ENCODE assay signal across 7 mouse cellular contexts in genomic region chr7:4739544-4740275, GRCm38 (mm10). TPM values are rescaled to one million over a fixed set of nuclear protein-coding genes. Genes with fewer than 3 reads are reported as not detected.
DNase-seq lines count a peak whose midpoint lies in the region; ATAC-seq and TF ChIP-seq lines count a peak whose summit lies in the region.

Gene Kmt5c (plus strand): TSS chr7:4740115.

- peak; percentile 96 for DNase-seq in adrenal gland, postnatal 10 days
- peak; percentile 96 for DNase-seq in embryonic facial prominence, embryonic 10.5 days (ENCODE audit: low spot score)
- peak; percentile 100 for DNase-seq in gonadal fat pad, adult 2 months (ENCODE audit: low read depth)
- peak; percentile 98 for DNase-seq in left cerebral cortex, postnatal 4 days

- peak within 1 kb of the TSS; percentile 94 for H3K27ac ChIP-seq in embryonic facial prominence, embryonic 10.5 days (replicated peaks)
- H3K27ac ChIP-seq in intestine, postnatal 0 days (ENCODE audit: low read depth, low read length), result peak within 1 kb of the TSS; percentile 72
- peak within 1 kb of the TSS; percentile 93 for H3K27ac ChIP-seq in midbrain, embryonic 12.5 days (replicated peaks)
- peak within 1 kb of the TSS; percentile 94 for H3K27ac ChIP-seq in small intestine, adult 2 months (ENCODE audit: insufficient read depth, low read depth, low read length)

- WGBS in embryonic facial prominence, embryonic 10.5 days, result under 1% methylated on average over 44 of the region's 44 CpGs
- WGBS in intestine, postnatal 0 days, result under 1% methylated on average over 38 of the region's 44 CpGs
- WGBS in midbrain, embryonic 12.5 days, result under 1% methylated on average over 35 of the region's 44 CpGs
- under 1% methylated on average over 38 of the region's 44 CpGs for WGBS in small intestine, adult 2 months

- H3K9ac ChIP-seq in intestine, postnatal 0 days (ENCODE audit: low read depth, low read length), result peak within 1 kb of the TSS; percentile 64
- peak within 1 kb of the TSS; percentile 89 for H3K9ac ChIP-seq in midbrain, embryonic 12.5 days (replicated peaks)

- no peaks in the 10 kb centered on the region for H3K27me3 ChIP-seq in embryonic facial prominence, embryonic 10.5 days (replicated peaks; ENCODE audit: low read depth, poor library complexity, severe bottlenecking)
- H3K27me3 ChIP-seq in intestine, postnatal 0 days (replicated peaks; ENCODE audit: control insufficient read depth, insufficient read depth, low read length), result no peaks in the 10 kb centered on the region
- H3K27me3 ChIP-seq in midbrain, embryonic 12.5 days, result peaks cover 3% of the 10 kb centered on the region; the same call in 1 of the 2 replicates
- H3K27me3 ChIP-seq in small intestine, adult 2 months (ENCODE audit: control insufficient read depth, insufficient read depth, low read length), result no peaks in the 10 kb centered on the region

- peaks cover 40% of the 10 kb centered on the region for H3K4me1 ChIP-seq in embryonic facial prominence, embryonic 10.5 days
- H3K4me1 ChIP-seq in intestine, postnatal 0 days (replicated peaks; ENCODE audit: control insufficient read depth, insufficient read depth, low read length), result 0 out of 2 replicates have a peak, but pooled peaks cover 7% of the 10 kb centered on the region
- H3K4me1 ChIP-seq in midbrain, embryonic 12.5 days, result peaks cover 39% of the 10 kb centered on the region
- peaks cover 8% of the 10 kb centered on the region for H3K4me1 ChIP-seq in small intestine, adult 2 months (ENCODE audit: control insufficient read depth, insufficient read depth, insufficient read length, low read length)

- TF ChIP-seq POLR2A in small intestine, adult 2 months (IDR thresholded peaks at IDR 0.05; ENCODE audit: low read depth, low read length), result peak; percentile 97

- peak within 1 kb of the TSS; percentile 88 for H3K4me3 ChIP-seq in embryonic facial prominence, embryonic 10.5 days
- H3K4me3 ChIP-seq in intestine, postnatal 0 days (ENCODE audit: low read depth, low read length), result peak within 1 kb of the TSS; percentile 51
- H3K4me3 ChIP-seq in midbrain, embryonic 12.5 days, result peak within 1 kb of the TSS; percentile 77
- H3K4me3 ChIP-seq in small intestine, adult 2 months (ENCODE audit: low read depth, low read length), result peak within 1 kb of the TSS; percentile 94

- H3K4me2 ChIP-seq in intestine, postnatal 0 days (replicated peaks; ENCODE audit: low read depth), result peak within 1 kb of the TSS; percentile 65
- peak within 1 kb of the TSS; percentile 93 for H3K4me2 ChIP-seq in midbrain, embryonic 12.5 days (replicated peaks)

- TF ChIP-seq CTCF in intestine, postnatal 0 days (IDR thresholded peaks at IDR 0.05; ENCODE audit: low read depth), result peak; percentile 60
- TF ChIP-seq CTCF in small intestine, adult 2 months (IDR thresholded peaks at IDR 0.05; ENCODE audit: extremely low read depth, insufficient read length, insufficient replicate concordance, low read depth, low read length), result 0 out of 2 replicates have a peak, but pooled peaks have one; percentile 4

- intact Hi-C loops in left cerebral cortex, postnatal 4 days (cut with DNase I), result no loop called here

- peak; percentile 97 for ATAC-seq in intestine, postnatal 0 days
- peak; percentile 97 for ATAC-seq in midbrain, embryonic 12.5 days (ENCODE audit: low FRiP score, low read depth)

- peaks cover 30% of the 10 kb centered on the region for H3K36me3 ChIP-seq in embryonic facial prominence, embryonic 10.5 days (replicated peaks)
- peaks cover 18% of the 10 kb centered on the region; the same call in 1 of the 2 replicates for H3K36me3 ChIP-seq in intestine, postnatal 0 days (ENCODE audit: control insufficient read depth, insufficient read depth)
- H3K36me3 ChIP-seq in midbrain, embryonic 12.5 days, result peaks cover 17% of the 10 kb centered on the region
- H3K36me3 ChIP-seq in small intestine, adult 2 months (ENCODE audit: control insufficient read depth, insufficient read depth, low read length), result peaks cover 18% of the 10 kb centered on the region

- H3K9me3 ChIP-seq in embryonic facial prominence, embryonic 10.5 days, result no peaks in the 10 kb centered on the region
- H3K9me3 ChIP-seq in intestine, postnatal 0 days (ENCODE audit: control insufficient read depth), result no peaks in the 10 kb centered on the region
- no peaks in the 10 kb centered on the region for H3K9me3 ChIP-seq in midbrain, embryonic 12.5 days

RNA-seq across cellular contexts. Expression of gene Kmt5c, which starts in this region (rescaled TPM):
- 10 to 100 TPM; 54.5 to 98.2 TPM for total RNA-seq in adrenal gland, postnatal 10 days (2021)
- polyA plus RNA-seq in embryonic facial prominence, embryonic 10.5 days (2016; fragmentation: Nextera tagmentation; extraction: Ambion mirVana), result 102 and 103 TPM in 2 replicates
- polyA plus RNA-seq in gonadal fat pad, adult 2 months (2012; rRNA removed), result 71.4 and 75.9 TPM in 2 replicates
- 35.8 and 40.2 TPM in 2 replicates for polyA plus RNA-seq in intestine, postnatal 0 days (2015; fragmentation: Nextera tagmentation; extraction: Ambion mirVana)
- total RNA-seq in left cerebral cortex, postnatal 4 days (2021), result 10 to 100 TPM; 53.2 to 58.9 TPM
- polyA plus RNA-seq in midbrain, embryonic 12.5 days (2016; fragmentation: Nextera tagmentation; extraction: Ambion mirVana), result 89.3 and 91.6 TPM in 2 replicates
- polyA plus RNA-seq in small intestine, adult 2 months (2012; rRNA removed), result 94.7 and 254 TPM in 2 replicates

Comparison
In these comparisons a context has a peak if more than half of its experiments do, and no peak if none do; other contexts are left out.
1. Peak in every context shown above with its lines: DNase-seq, ATAC-seq, H3K4me3 ChIP-seq and H3K27ac ChIP-seq.